Mouse (Mus musculus): ENCODE results near the gene Trip6.

The Trip6 gene

GRCm38 (mm10) chr5:137314193-137315083 is at the start of gene Trip6:
Gene Trip6, minus strand, starts transcription at chr5:137314404.
- peak; percentile 86 for DNase-seq (ENCODE audit: low spot score)

- no peak for DNase-seq (ENCODE audit: low spot score)
Observed at GRCm38 (mm10) chr5:137358382-137358781, 44.2 kb upstream of the Trip6 start.

GRCm38 (mm10) chr5:137354091-137354490 is 39.9 kb upstream of the Trip6 start:
- DNase-seq (ENCODE audit: low spot score) = no peak

- no peak for DNase-seq (ENCODE audit: low spot score)
Observed at GRCm38 (mm10) chr5:137352011-137352975, 38.1 kb upstream of the Trip6 start.

GRCm38 (mm10) chr5:137351394-137351793 is 37.2 kb upstream of the Trip6 start:
- no peak for DNase-seq (ENCODE audit: low spot score)

- DNase-seq (ENCODE audit: low spot score) = no peak
Observed at GRCm38 (mm10) chr5:137351058-137351380, 36.8 kb upstream of the Trip6 start.

GRCm38 (mm10) chr5:137350205-137351057 is 36.2 kb upstream of the Trip6 start:
- DNase-seq (ENCODE audit: low spot score) = no peak

- peak; percentile 90 for DNase-seq (ENCODE audit: low spot score)
Observed at GRCm38 (mm10) chr5:137349384-137350204, 35.4 kb upstream of the Trip6 start, which contains the start of gene Ephb4. Gene Ephb4, plus strand, starts transcription at chr5:137350109.

- peak; percentile 53 for DNase-seq (ENCODE audit: low spot score)
Observed at GRCm38 (mm10) chr5:137348482-137349383, 34.5 kb upstream of the Trip6 start.

- DNase-seq (ENCODE audit: low spot score) = no peak
Observed at GRCm38 (mm10) chr5:137347856-137348255, 33.7 kb upstream of the Trip6 start.

GRCm38 (mm10) chr5:137346983-137347382 is 32.8 kb upstream of the Trip6 start:
- DNase-seq (ENCODE audit: low spot score) = no peak

- DNase-seq (ENCODE audit: low spot score) = no peak
Observed at GRCm38 (mm10) chr5:137346388-137346787, 32.2 kb upstream of the Trip6 start.

- no peak for DNase-seq (ENCODE audit: low spot score)
Observed at GRCm38 (mm10) chr5:137345821-137346220, 31.6 kb upstream of the Trip6 start.

- DNase-seq (ENCODE audit: low spot score) = no peak
Observed at GRCm38 (mm10) chr5:137343869-137344268, 29.7 kb upstream of the Trip6 start.

- DNase-seq (ENCODE audit: low spot score) = no peak
Observed at GRCm38 (mm10) chr5:137343412-137343811, 29.2 kb upstream of the Trip6 start.

GRCm38 (mm10) chr5:137342407-137343012 is 28.3 kb upstream of the Trip6 start:
- no peak for DNase-seq (ENCODE audit: low spot score)

- DNase-seq (ENCODE audit: low spot score) = no peak
Observed at GRCm38 (mm10) chr5:137340222-137340621, 26.0 kb upstream of the Trip6 start.

- no peak for DNase-seq (ENCODE audit: low spot score)
Observed at GRCm38 (mm10) chr5:137339290-137339979, 25.2 kb upstream of the Trip6 start.

Data from testis, postnatal 14 days (tissue).